Mouse (Mus musculus) liver, adult (tissue): ENCODE results near the gene Oard1.

Experiments used
- GATA4 ChIP-seq: IDR thresholded peaks from 2 replicates; pipeline ENCODE4 v1.6.1; 2014; ENCODE audit warnings: mild to moderate bottlenecking, low read length; ENCODE audit not compliant: insufficient replicate concordance

Oard1 gene

GRCm38 (mm10) chr17:48409380-48410298 lies at the start of gene Oard1, which contains the start of gene Nfya:
Gene Oard1, plus strand, starts transcription at chr17:48410014.
Gene Nfya, minus strand, starts transcription at chr17:48409906.
- TF ChIP-seq GATA4: no peak

GRCm38 (mm10) chr17:48360462-48360861 lies 49.4 kb upstream of the Oard1 start:
- no peak for TF ChIP-seq GATA4

GRCm38 (mm10) chr17:48362346-48362745 lies 47.5 kb upstream of the Oard1 start:
- no peak for TF ChIP-seq GATA4

GRCm38 (mm10) chr17:48362966-48363365 lies 46.8 kb upstream of the Oard1 start:
- TF ChIP-seq GATA4: no peak

GRCm38 (mm10) chr17:48363421-48363965 lies 46.3 kb upstream of the Oard1 start:
- no peak for TF ChIP-seq GATA4

GRCm38 (mm10) chr17:48365511-48366155 lies 44.2 kb upstream of the Oard1 start:
- no peak for TF ChIP-seq GATA4

GRCm38 (mm10) chr17:48366806-48367205 lies 43.0 kb upstream of the Oard1 start:
- TF ChIP-seq GATA4: no peak

- TF ChIP-seq GATA4: no peak
These were observed 38.2 kb upstream of the Oard1 start for GRCm38 (mm10) chr17:48371621-48372020.

- TF ChIP-seq GATA4: no peak
These were observed 36.8 kb upstream of the Oard1 start for GRCm38 (mm10) chr17:48372987-48373386.

GRCm38 (mm10) chr17:48376102-48376501 lies 33.7 kb upstream of the Oard1 start:
- TF ChIP-seq GATA4: no peak

- no peak for TF ChIP-seq GATA4
These were observed 30.8 kb upstream of the Oard1 start for GRCm38 (mm10) chr17:48379050-48379449.

GRCm38 (mm10) chr17:48385786-48386461 lies 23.9 kb upstream of the Oard1 start:
- TF ChIP-seq GATA4: no peak

- no peak for TF ChIP-seq GATA4
These were observed 21.1 kb upstream of the Oard1 start for GRCm38 (mm10) chr17:48388666-48389065.

- no peak for TF ChIP-seq GATA4
These were observed 20.4 kb upstream of the Oard1 start for GRCm38 (mm10) chr17:48389442-48389841.

- TF ChIP-seq GATA4: no peak
These were observed 18.4 kb upstream of the Oard1 start for GRCm38 (mm10) chr17:48391446-48391845.
